Mouse (Mus musculus): ENCODE measurements at regions not wholly inside any gene's neighbourhood (a gene's known extent, or its start where the extent isn't known, plus 50 kb on each side); places are given as distances from the start of the nearest gene placed in this dataset.

GRCm38 (mm10) chr6:143547406-143547903, 380.4 kb downstream of the Etnk1 start:
- Histone ChIP-seq H3K4me3 (ENCODE audit: insufficient read depth, low read length) (no peak overlapping the region), H3K4me1 (ENCODE audit: control insufficient read depth, insufficient read depth, low read length) (no peaks in the 10 kb centered on the region), H3K27ac (ENCODE audit: insufficient read depth, low read depth, low read length) (no peak overlapping the region)
- TF ChIP-seq CTCF (IDR thresholded peaks at IDR 0.05; ENCODE audit: low read depth, low read length) = no peak
- no peak for TF ChIP-seq POLR2A (IDR thresholded peaks at IDR 0.05; ENCODE audit: borderline replicate concordance, low read depth, low read length)

- Histone ChIP-seq H3K4me3 (ENCODE audit: insufficient read depth, low read length) (no peak overlapping the region), H3K4me1 (ENCODE audit: control insufficient read depth, insufficient read depth, low read length) (no peaks in the 10 kb centered on the region), H3K27ac (ENCODE audit: insufficient read depth, low read depth, low read length) (no peak overlapping the region)
- TF ChIP-seq CTCF (IDR thresholded peaks at IDR 0.05; ENCODE audit: low read depth, low read length) (no peak), POLR2A (IDR thresholded peaks at IDR 0.05; ENCODE audit: borderline replicate concordance, low read depth, low read length) (no peak)
Observed at GRCm38 (mm10) chr6:143554946-143555345, 387.9 kb downstream of the Etnk1 start.

- Histone ChIP-seq H3K4me3 (ENCODE audit: insufficient read depth, low read length) (no peak overlapping the region), H3K27ac (ENCODE audit: insufficient read depth, low read depth, low read length) (no peak overlapping the region), H3K4me1 (ENCODE audit: control insufficient read depth, insufficient read depth, low read length) (no peaks in the 10 kb centered on the region)
- no peak for TF ChIP-seq CTCF (IDR thresholded peaks at IDR 0.05; ENCODE audit: low read depth, low read length)
- no peak for TF ChIP-seq POLR2A (IDR thresholded peaks at IDR 0.05; ENCODE audit: borderline replicate concordance, low read depth, low read length)
Observed at GRCm38 (mm10) chr6:143558046-143558884, 391.2 kb downstream of the Etnk1 start.

GRCm38 (mm10) chr6:143559316-143559715, 392.3 kb downstream of the Etnk1 start:
- no peak overlapping the region for H3K27ac ChIP-seq (ENCODE audit: insufficient read depth, low read depth, low read length)
- no peak overlapping the region for H3K4me3 ChIP-seq (ENCODE audit: insufficient read depth, low read length)
- TF ChIP-seq POLR2A (IDR thresholded peaks at IDR 0.05; ENCODE audit: borderline replicate concordance, low read depth, low read length) (no peak), CTCF (IDR thresholded peaks at IDR 0.05; ENCODE audit: low read depth, low read length) (no peak)
- no peaks in the 10 kb centered on the region for H3K4me1 ChIP-seq (ENCODE audit: control insufficient read depth, insufficient read depth, low read length)

- no peak overlapping the region for H3K4me3 ChIP-seq (ENCODE audit: insufficient read depth, low read length)
- TF ChIP-seq CTCF (IDR thresholded peaks at IDR 0.05; ENCODE audit: low read depth, low read length) = no peak
- no peak for TF ChIP-seq POLR2A (IDR thresholded peaks at IDR 0.05; ENCODE audit: borderline replicate concordance, low read depth, low read length)
- no peaks in the 10 kb centered on the region for H3K4me1 ChIP-seq (ENCODE audit: control insufficient read depth, insufficient read depth, low read length)
- no peak overlapping the region for H3K27ac ChIP-seq (ENCODE audit: insufficient read depth, low read depth, low read length)
Observed at GRCm38 (mm10) chr6:143561316-143562088, 394.5 kb downstream of the Etnk1 start.

GRCm38 (mm10) chr6:143571356-143572115, 404.5 kb downstream of the Etnk1 start:
- Histone ChIP-seq H3K27ac (ENCODE audit: insufficient read depth, low read depth, low read length) (no peak overlapping the region), H3K4me3 (ENCODE audit: insufficient read depth, low read length) (no peak overlapping the region), H3K4me1 (ENCODE audit: control insufficient read depth, insufficient read depth, low read length) (no peaks in the 10 kb centered on the region)
- TF ChIP-seq POLR2A (IDR thresholded peaks at IDR 0.05; ENCODE audit: borderline replicate concordance, low read depth, low read length) (no peak), CTCF (IDR thresholded peaks at IDR 0.05; ENCODE audit: low read depth, low read length) (no peak)

- Histone ChIP-seq H3K27ac (ENCODE audit: insufficient read depth, low read depth, low read length) (no peak overlapping the region), H3K4me1 (ENCODE audit: control insufficient read depth, insufficient read depth, low read length) (no peaks in the 10 kb centered on the region), H3K4me3 (ENCODE audit: insufficient read depth, low read length) (no peak overlapping the region)
- TF ChIP-seq POLR2A (IDR thresholded peaks at IDR 0.05; ENCODE audit: borderline replicate concordance, low read depth, low read length) = no peak
- no peak for TF ChIP-seq CTCF (IDR thresholded peaks at IDR 0.05; ENCODE audit: low read depth, low read length)
Observed at GRCm38 (mm10) chr6:143579223-143579622, 412.2 kb downstream of the Etnk1 start.

GRCm38 (mm10) chr6:143589666-143590065, 422.6 kb downstream of the Etnk1 start:
- H3K4me1 ChIP-seq (ENCODE audit: control insufficient read depth, insufficient read depth, low read length) = no peaks in the 10 kb centered on the region
- no peak for TF ChIP-seq CTCF (IDR thresholded peaks at IDR 0.05; ENCODE audit: low read depth, low read length)
- TF ChIP-seq POLR2A (IDR thresholded peaks at IDR 0.05; ENCODE audit: borderline replicate concordance, low read depth, low read length) = no peak
- H3K27ac ChIP-seq (ENCODE audit: insufficient read depth, low read depth, low read length) = no peak overlapping the region

GRCm38 (mm10) chr6:143590231-143590630, 423.2 kb downstream of the Etnk1 start:
- Histone ChIP-seq H3K27ac (ENCODE audit: insufficient read depth, low read depth, low read length) (no peak overlapping the region), H3K4me1 (ENCODE audit: control insufficient read depth, insufficient read depth, low read length) (no peaks in the 10 kb centered on the region), H3K4me3 (ENCODE audit: insufficient read depth, low read length) (no peak overlapping the region)
- TF ChIP-seq POLR2A (IDR thresholded peaks at IDR 0.05; ENCODE audit: borderline replicate concordance, low read depth, low read length) = no peak

More at GRCm38 (mm10) chr6:143589666-143590065, 422.6 kb downstream of the Etnk1 start:
- H3K4me3 ChIP-seq (ENCODE audit: insufficient read depth, low read length) = no peak overlapping the region
